Mouse (Mus musculus) CH12.LX (cell line): Measurements from ENCODE around the gene Lce1d.

Experiments
- BHLHE40 ChIP-seq: IDR thresholded peaks from 2 replicates; pipeline ENCODE4 v1.6.1; 2011; ENCODE audit warnings: mild to moderate bottlenecking, low read depth, low read length, improper control_type of control experiment
- CHD2 ChIP-seq: IDR thresholded peaks from 2 replicates; pipeline ENCODE4 v1.6.1; 2011; ENCODE audit warnings: low read length, improper control_type of control experiment
- CTCF ChIP-seq, 2 experiments: IDR thresholded peaks in 1 of 2; conservative IDR thresholded peaks in 1 of 2; 2 replicates each; pipeline ENCODE4 v1.5.1; 2011 to 2012; ENCODE audit warnings: low read depth in 2 of 2, low read length in 2 of 2, improper control_type of control experiment in 1 of 2, inconsistent platforms in 1 of 2, mild to moderate bottlenecking in 1 of 2, moderate library complexity in 1 of 2
- EP300 ChIP-seq: IDR thresholded peaks from 2 replicates; pipeline ENCODE4 v1.6.1; 2011; ENCODE audit warnings: low read length, improper control_type of control experiment
- GABPA ChIP-seq: IDR thresholded peaks from 2 replicates; pipeline ENCODE4 v1.6.1; 2012; ENCODE audit warnings: low read depth, low read length, improper control_type of control experiment, inconsistent platforms; ENCODE audit not compliant: insufficient replicate concordance
- JUND ChIP-seq: conservative IDR thresholded peaks from 2 replicates; pipeline ENCODE4 v1.6.1; 2011; ENCODE audit warnings: low read depth, low read length, improper control_type of control experiment
- MAZ ChIP-seq: IDR thresholded peaks from 2 replicates; pipeline ENCODE4 v1.6.1; 2012; ENCODE audit warnings: low read depth, mild to moderate bottlenecking, inconsistent platforms, low read length, improper control_type of control experiment, moderate library complexity
- POLR2A ChIP-seq: IDR thresholded peaks from 2 replicates; pipeline ENCODE4 v1.6.1; 2011; ENCODE audit warnings: low read depth, mild to moderate bottlenecking, improper control_type of control experiment, low read length
- POLR2AphosphoS2 ChIP-seq: IDR thresholded peaks from 2 replicates; pipeline ENCODE4 v1.6.1; 2011; ENCODE audit warnings: low read depth, low read length, improper control_type of control experiment
- RAD21 ChIP-seq: IDR thresholded peaks from 2 replicates; pipeline ENCODE4 v1.6.1; 2011; ENCODE audit warnings: low read depth, mild to moderate bottlenecking, low read length, improper control_type of control experiment, moderate library complexity
- TCF12 ChIP-seq: IDR thresholded peaks from 2 replicates; pipeline ENCODE4 v1.6.1; 2014; ENCODE audit warnings: low read depth, mild to moderate bottlenecking, inconsistent platforms, low read length, improper control_type of control experiment

- TF ChIP-seq POLR2A (no peak), TCF12 (no peak), CTCF (conservative IDR thresholded peaks at IDR 0.05 in 1 of 2, IDR thresholded peaks at IDR 0.05 in 1 of 2; ENCODE audit: low read depth in 2 of 2, low read length in 2 of 2) (no peak), CHD2 (no peak), RAD21 (no peak), GABPA (no peak), POLR2AphosphoS2 (no peak), EP300 (no peak), MAZ (no peak), JUND (no peak), BHLHE40 (no peak)
These were observed 30.2 kb downstream of the Lce1d start, which contains the start of gene Lce1b for GRCm38 (mm10) chr3:92656826-92657225.
